Mouse (Mus musculus) cerebellum, adult 2 months (tissue): ENCODE results near the gene Ocln.

Source experiments
- CTCF ChIP-seq: fragments of 200-500 bp; IDR thresholded peaks from 2 replicates; pipeline ENCODE4 v1.5.1; 2011; ENCODE audit warnings: low read depth, mild to moderate bottlenecking, control low read depth, low read length, moderate library complexity, borderline replicate concordance; ENCODE audit not compliant: insufficient read depth
- POLR2A ChIP-seq: fragments of 200-500 bp; IDR thresholded peaks from 2 replicates; pipeline ENCODE4 v1.6.1; 2011; ENCODE audit warnings: low read length, control low read depth, borderline replicate concordance; ENCODE audit not compliant: insufficient read depth

- TF ChIP-seq POLR2A, result no peak
- no peak for TF ChIP-seq CTCF
These were observed 30.6 kb downstream of the Ocln start for GRCm38 (mm10) chr13:100521724-100522591.
